In genomic region chr10:105228623-105229022, GRCm38 (mm10) we compare ENCODE assay signal across 19 mouse cellular contexts.
DNase-seq lines count a peak whose midpoint lies in the region; ATAC-seq and TF ChIP-seq lines count a peak whose summit lies in the region.
"Had no signal": no experiment of that assay in that cellular context is flagged by ENCODE, and none has a peak within 500 bp of the region (broad histone marks: within the 10 kb centered on the region; RNA-seq: fewer than 3 reads in every experiment).

No protein-coding gene starts in this region.

- ATAC-seq in kidney, postnatal 0 days (replicated peaks; ENCODE audit: low FRiP score, low read depth) = no peak
- no peak for ATAC-seq in megakaryocyte-erythroid progenitor cell, adult 5-6 weeks (replicated peaks; ENCODE audit: low FRiP score, low TSS enrichment, poor library complexity, severe bottlenecking)
- ATAC-seq: forebrain, embryonic 13.5 days; forebrain, embryonic 15.5 days had no signal

- no peak overlapping the region for H3K4me2 ChIP-seq in kidney, postnatal 0 days (ENCODE audit: low read length)
- H3K4me2 ChIP-seq: embryonic facial prominence, embryonic 12.5 days; forebrain, embryonic 13.5 days; forebrain, embryonic 15.5 days had no signal

- H3K4me3 ChIP-seq in kidney, postnatal 0 days (replicated peaks; ENCODE audit: low read depth, low read length) = no peak overlapping the region
- H3K4me3 ChIP-seq: embryonic facial prominence, embryonic 10.5 days; embryonic facial prominence, embryonic 12.5 days; forebrain, embryonic 13.5 days; forebrain, embryonic 15.5 days had no signal

- WGBS in kidney, postnatal 0 days = 84% methylated on average over 2 of the region's 2 CpGs

- H3K9me3 ChIP-seq in kidney, postnatal 0 days (replicated peaks; ENCODE audit: low read length) = no peaks in the 10 kb centered on the region
- H3K9me3 ChIP-seq: embryonic facial prominence, embryonic 10.5 days; embryonic facial prominence, embryonic 12.5 days; forebrain, embryonic 13.5 days; forebrain, embryonic 15.5 days had no signal

- TF ChIP-seq CTCF in kidney, postnatal 0 days (IDR thresholded peaks at IDR 0.05; ENCODE audit: low read depth) = no peak

- H3K27me3 ChIP-seq in kidney, postnatal 0 days (ENCODE audit: insufficient read depth, low read length) = no peaks in the 10 kb centered on the region
- H3K27me3 ChIP-seq: embryonic facial prominence, embryonic 12.5 days; forebrain, embryonic 13.5 days; forebrain, embryonic 15.5 days had no signal

- no peak overlapping the region for H3K9ac ChIP-seq in kidney, postnatal 0 days (ENCODE audit: low read depth, low read length)
- H3K9ac ChIP-seq: embryonic facial prominence, embryonic 12.5 days; forebrain, embryonic 13.5 days; forebrain, embryonic 15.5 days had no signal

- peak; percentile 18 for DNase-seq in kidney, postnatal 0 days (ENCODE audit: low spot score)
- DNase-seq in kidney, postnatal 4 days = no peak
- DNase-seq in 3T3-L1 (ENCODE audit: low read depth, low spot score) (peak; percentile 8), 416B (ENCODE audit: low read depth) (peak; percentile 29)
- peak; percentile 44 for DNase-seq in telencephalon, adult 2 months (ENCODE audit: low read depth, low spot score)
- DNase-seq in spleen, adult 18-20 months = no peak
- DNase-seq: adrenal gland, adult 2 months; adrenal gland, postnatal 10 days; adrenal gland, postnatal 25 days; cerebellum, adult 11-12 months; cerebellum, adult 2 months; cerebellum, adult 9-10 months; cerebellum, postnatal 10 days; cerebellum, postnatal 25 days had no signal

- H3K27ac ChIP-seq in kidney, postnatal 0 days = no peak overlapping the region
- H3K27ac ChIP-seq: embryonic facial prominence, embryonic 10.5 days; embryonic facial prominence, embryonic 12.5 days; forebrain, embryonic 13.5 days; forebrain, embryonic 15.5 days had no signal

- H3K36me3 ChIP-seq in kidney, postnatal 0 days (ENCODE audit: insufficient read depth, low read length) = no peaks in the 10 kb centered on the region
- H3K36me3 ChIP-seq: embryonic facial prominence, embryonic 10.5 days; embryonic facial prominence, embryonic 12.5 days; forebrain, embryonic 15.5 days had no signal

- no peaks in the 10 kb centered on the region for H3K4me1 ChIP-seq in kidney, postnatal 0 days (replicated peaks; ENCODE audit: insufficient read depth, low read length)
- H3K4me1 ChIP-seq: forebrain, embryonic 13.5 days; forebrain, embryonic 15.5 days had no signal

Comparison
In these comparisons a context has a peak if more than half of its experiments do, and no peak if none do; other contexts are left out.
1. DNase-seq: peak in kidney, postnatal 0 days (single experiment), 3T3-L1 (single experiment), 416B (single experiment) and telencephalon, adult 2 months (single experiment); none in kidney, postnatal 4 days (0 of 2) and spleen, adult 18-20 months (0 of 2).